Mouse (Mus musculus) hindlimb bud, embryonic 11.5 days (tissue): Measurements from ENCODE around the gene Samsn1.

Experiments used
- DNase-seq: peaks from one replicate; pipeline ENCODE4 v3.0.0-alpha.2; 2012; ENCODE audit warnings: low read depth, low spot score; ENCODE audit errors: extremely low spot score

Samsn1 gene

DNA sequence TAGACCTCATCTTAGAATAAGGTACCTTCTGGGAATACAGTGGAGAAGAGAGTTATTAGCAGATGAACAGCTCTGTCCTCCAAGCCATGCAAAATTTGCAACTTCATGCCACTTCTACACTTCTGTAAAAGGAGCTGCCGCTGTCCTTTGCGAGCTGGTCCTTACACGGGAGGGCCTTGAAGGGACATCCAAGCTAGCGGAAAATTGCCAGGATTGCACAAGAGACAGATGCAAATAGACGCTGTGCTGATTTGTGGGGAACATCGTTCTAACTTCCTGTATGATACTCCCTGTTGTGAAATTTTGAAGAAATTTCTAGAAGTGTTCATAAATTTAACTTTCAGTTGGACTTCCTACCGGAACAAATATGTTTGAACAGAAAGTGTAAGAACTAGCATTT lies 61.0 kb downstream of the Samsn1 start:
- DNase-seq, result no peak

DNA sequence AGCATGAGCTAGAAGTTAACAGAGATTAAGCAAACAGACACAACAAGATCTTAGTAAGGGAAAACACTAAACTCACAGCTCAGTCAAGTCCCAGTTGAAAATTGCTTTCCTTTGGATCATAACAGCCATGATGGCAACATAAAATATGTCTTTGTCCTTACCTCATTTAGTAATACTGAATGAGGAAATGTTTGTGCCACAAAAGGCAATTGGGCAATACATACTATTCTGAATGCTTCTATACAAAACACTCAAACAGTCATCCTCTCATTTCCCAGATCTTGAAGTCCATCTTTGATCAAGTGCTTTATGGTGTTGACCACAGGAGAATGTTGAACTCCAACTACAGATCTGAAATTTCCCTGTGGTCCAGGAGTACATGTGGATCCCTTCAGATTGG lies 88.7 kb downstream of the Samsn1 start:
- DNase-seq, result no peak

DNA sequence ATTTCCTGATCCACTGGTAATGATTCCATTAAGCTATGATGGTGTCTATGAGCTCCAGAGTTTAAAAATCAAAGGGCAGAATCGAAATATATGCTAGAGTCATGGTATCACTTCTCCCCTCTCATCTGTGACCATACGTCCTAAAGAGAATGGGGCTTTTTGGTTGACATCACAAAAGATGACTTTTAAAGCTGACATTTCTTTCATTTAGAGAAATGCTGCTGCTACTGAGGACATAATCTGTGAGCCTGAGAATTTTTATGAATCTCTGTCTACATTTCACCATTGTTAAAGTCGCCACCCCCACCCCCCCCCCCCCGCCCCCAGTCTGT lies 91.9 kb downstream of the Samsn1 start:
- no peak for DNase-seq

DNA sequence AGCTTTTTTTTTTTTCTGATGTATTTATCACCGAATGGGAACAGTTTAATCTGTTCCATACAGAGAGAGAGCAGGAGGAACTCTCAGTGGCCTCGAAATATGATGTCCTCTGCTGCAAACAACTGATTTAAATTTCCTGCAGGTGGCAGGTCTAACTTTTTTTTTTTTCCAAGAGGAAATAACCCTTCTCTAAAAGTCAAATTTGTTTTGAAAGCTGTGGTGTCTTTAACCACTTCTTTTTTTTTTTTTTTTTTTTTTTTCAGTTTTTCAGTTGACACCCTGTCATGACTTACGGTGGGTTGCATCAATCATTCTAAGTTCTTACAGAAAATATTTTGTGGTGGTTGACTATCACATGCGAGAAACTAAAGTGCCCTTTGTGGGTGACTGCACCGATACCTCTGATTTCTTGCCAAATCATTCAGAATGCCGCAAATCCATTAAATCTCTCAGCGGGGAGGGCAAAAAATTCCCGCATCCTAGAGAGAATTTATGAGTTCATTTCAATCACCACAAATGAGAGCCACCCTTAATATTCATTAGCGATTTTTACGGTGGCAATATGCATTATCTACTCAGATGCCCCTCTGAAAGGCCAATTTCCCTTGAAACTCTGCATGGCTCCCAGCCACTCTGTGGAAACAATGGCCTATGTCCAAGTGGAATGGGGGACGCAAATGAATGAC lies 92.4 kb downstream of the Samsn1 start:
- no peak for DNase-seq

DNA sequence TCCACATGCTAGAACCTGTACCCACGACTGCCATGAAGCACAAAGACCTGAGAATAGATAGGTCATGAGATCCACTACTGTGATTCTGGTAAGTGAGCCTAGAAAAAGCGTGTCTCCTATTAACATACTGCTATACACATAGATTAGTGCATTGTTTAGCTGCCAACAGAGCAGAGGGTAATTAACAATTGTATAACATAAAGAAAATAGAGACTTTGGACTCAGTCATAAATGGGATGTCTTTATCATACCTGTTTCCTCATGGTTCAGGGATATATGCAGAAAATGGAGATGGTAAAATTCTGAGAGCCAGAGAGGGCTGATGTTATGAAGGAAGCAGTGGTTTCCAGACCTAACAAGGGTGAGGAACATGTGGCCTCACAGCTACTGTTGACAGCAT lies 95.6 kb downstream of the Samsn1 start:
- no peak for DNase-seq

DNA sequence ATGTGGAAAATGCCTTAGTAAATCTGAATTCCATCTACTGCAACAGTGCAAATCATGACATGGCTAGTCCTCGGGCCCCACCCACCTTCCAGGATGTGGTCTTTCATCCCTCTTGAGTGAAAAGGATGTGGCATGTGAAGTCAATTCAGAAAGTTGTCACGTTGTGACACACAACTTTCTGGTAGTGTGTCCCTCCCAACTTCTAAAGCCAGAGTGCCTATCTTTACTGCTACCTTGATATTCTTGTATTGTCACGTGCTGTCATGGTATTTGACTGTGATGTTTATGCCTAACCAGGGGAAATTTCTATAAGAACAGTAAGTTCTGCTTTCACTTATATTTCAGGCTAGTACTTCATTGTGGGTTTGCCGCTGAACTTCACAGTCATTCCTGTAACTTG lies 101.2 kb downstream of the Samsn1 start:
- no peak for DNase-seq

DNA sequence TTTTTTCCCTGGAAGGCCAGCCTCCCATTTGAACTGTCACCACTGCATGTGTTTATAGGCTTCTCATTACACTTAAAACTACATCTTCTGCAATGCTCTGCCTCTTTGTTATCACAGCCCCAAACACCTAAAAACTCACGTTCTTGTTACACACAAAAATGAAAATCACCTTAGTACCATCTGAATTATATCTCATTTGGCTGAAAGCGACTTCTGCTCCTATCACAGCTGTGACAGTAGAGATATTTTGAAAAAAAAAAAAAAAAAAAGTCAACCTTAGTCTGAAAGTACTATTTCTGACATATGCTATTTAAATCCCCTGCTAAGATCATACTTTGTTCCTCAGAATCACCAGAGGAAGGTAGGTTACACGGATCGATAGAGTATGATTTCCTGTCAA lies 102.8 kb downstream of the Samsn1 start:
- DNase-seq, result no peak

DNA sequence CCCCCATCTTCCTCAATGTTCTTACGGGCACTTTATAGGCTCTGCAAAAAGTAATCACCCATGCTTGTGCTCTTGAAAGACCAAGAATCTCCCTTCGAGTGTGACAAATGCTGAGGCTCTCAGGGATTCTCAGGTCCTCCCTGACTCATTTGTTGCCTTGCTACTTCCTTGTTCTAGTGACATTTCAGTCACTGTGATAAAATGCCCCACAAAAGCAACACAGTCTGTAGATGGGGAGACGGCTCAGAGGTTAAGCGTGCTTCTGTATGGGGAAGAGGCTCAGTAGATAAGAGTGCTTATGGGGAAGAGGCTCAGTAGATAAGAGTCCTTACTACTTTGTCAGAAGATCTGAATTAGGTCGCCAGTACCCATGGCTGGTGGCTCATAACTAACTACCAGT lies 104.4 kb downstream of the Samsn1 start:
- DNase-seq, result no peak

DNA sequence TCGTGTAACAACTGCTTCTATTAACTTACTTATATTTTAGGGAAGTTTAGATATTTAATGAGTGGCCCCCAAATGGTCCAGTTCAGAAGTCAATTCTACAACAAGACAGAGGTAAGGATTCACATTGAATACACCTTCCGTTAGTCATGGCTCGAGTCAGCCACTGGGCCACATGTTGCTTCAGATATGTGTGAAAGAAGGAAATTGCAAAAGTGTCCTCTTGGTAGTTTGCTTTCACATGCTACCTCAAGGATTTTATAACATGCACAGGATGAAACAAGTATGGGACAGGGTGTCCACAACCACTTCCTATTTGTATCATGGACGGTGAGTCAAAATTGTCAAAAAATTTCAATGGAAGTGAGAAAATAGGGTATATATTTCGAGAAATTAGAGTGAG lies 110.0 kb downstream of the Samsn1 start:
- DNase-seq, result no peak

DNA sequence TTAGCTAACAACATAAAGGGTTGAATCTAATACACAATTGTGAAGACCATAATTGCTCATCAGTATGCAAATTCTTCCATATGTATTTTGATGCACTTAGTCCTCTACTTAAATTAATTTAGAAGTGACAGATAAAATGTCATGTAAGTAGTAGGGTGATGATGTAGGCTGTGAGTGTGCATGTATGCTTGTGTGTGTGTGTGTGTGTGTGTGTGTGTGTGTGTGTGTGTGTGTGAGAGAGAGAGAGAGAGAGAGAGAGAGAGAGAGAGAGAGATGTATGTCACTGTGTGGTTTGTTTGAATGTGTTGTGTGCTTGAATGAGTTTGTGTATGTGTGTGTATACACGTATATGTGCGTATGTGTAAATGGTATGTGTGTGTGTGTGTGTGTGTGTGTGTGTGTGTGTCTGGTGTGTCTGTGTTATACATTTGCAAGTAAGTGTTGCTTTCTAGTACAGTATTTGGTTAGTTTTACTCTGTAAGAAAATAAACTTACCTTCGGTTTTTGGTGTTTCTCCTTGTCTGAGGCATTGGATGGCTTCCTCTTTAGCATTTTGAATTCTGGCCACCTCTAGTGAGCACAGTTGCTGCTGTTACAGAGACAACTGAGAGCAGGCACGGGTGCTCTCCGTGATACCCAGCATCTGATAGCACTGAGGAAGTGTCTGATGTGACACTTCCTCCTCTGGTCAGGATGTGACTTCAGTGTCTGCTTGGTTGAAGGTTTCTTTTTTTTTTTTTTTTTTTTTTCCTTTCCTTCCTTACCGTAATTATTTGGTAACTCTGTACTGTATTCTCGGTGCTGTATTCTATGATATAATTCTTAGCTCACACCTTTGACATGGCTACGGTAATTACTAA lies 113.2 kb downstream of the Samsn1 start:
- DNase-seq, result no peak

DNA sequence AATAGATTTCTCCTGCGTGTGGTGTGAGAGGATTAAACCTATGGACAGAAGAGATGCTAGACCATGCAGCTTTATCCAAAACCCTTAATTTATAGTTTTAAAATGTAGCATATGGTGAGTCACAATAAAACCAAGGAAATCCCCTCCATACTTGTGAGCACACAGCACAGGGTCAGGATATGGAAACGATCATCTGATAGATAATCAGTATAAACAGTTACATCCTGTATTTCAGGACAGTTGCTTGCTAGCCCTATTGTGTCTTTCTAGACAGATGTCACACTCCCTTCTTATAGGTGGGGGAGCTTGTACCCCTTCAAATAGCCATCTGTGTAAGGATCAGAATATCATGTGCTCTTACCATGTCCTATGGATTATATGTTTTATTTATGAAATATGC lies 115.3 kb downstream of the Samsn1 start:
- DNase-seq, result no peak

DNA sequence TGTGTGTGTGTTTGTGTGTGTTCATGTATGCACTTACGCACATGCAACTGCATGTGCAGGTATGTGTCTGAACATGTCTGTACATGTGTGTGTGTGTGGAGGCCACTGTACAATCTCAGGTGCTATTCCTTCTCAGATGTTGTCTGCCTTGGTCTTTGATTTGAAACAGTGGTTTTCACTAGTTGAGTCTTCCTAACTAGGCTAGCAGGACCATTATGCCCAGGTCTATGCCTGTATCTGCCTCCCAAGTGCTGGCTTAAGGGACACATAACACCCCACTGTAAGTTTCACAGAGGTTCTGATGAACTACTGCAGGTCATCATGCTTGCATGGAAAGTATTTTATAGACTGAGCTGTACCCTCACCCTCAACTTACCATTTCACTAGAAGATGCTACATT lies 115.8 kb downstream of the Samsn1 start:
- no peak for DNase-seq

DNA sequence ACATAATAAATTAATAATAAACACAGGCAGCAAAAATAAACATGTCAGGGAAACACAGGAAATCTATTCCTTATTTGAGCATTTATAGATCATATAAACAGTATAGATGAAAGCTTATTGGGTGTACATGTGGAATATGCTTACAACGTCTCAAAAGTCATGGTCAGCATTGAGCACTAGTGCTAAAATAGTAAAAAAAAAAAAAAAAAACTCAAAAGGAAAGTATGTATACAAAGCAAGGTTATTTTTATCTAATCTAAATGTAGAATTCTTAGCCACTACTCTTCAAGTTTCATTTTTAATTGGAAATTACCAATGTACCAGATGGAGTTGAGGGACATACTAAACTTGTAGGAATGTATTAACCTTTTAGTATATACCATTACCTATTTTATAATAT lies 116.8 kb downstream of the Samsn1 start:
- DNase-seq, result no peak

DNA sequence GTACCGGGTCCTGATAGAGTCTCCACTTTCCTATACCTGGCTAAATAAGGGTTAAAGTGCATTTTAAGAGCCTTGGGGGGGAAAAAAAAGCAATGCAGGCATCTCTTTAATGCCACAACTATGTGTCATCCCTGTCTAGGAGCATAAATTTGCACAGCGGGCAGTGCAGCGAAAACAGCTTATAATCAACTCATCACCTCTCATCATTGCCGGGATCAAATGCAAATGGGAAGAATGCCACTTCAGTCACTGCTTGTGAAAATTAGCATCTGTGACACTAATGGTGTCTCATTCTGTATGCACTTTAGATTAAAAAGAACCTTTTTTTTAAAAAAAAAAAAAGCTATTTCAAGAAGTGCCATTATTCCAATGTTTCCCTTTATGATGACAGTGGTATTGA lies 118.0 kb downstream of the Samsn1 start:
- DNase-seq, result no peak

DNA sequence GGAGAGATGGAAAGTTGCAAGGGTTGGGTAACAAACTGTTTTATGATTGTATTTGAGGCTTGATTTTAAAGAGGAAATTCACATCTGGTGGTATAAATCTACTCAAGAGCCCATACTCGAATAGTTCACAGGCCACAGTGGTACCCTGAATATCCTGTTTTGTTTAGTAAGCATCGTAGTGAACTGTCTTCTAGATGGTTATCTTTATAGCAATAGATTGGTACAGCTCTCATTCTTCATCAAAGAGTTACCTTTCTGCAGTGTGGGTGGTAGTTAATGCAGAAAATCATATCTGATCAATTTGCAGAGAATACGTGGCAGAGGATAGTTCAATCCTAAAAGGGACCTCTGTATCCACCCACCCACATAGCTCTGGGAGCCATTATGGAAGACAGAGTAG lies 119.1 kb downstream of the Samsn1 start:
- no peak for DNase-seq

DNA sequence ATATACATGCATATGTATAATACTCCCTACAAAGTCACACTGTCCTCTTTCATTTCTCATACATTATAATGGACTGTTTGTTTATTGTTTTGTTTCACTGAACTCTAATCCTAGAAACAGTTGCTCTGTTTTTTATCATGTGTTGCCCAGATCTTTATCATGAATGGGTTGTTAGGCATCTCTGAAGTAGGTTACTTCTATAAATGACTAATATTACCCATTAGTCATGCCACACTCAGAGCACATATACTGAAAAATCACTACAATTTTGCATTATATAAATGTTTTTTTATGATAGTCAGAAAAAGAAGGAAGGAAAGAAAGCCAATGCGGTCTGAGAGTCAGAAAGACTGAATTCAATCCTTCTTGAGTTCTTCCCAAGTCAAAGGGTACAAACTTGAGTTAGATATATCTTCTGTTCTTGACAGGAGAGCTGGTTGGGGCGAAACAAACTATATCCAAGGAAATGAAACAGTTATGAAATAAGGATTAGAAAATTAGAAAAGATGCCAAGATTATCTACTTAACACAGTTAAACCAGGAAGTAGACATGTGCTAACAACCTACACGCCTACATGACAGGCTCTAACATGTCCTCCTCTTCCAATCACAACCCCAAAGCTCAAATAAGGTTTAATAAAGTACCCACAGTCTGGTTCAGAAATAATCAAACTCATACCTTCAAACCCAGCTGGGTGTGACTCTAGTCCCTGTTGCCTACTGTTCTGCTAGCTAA lies 122.0 kb downstream of the Samsn1 start:
- DNase-seq, result no peak

DNA sequence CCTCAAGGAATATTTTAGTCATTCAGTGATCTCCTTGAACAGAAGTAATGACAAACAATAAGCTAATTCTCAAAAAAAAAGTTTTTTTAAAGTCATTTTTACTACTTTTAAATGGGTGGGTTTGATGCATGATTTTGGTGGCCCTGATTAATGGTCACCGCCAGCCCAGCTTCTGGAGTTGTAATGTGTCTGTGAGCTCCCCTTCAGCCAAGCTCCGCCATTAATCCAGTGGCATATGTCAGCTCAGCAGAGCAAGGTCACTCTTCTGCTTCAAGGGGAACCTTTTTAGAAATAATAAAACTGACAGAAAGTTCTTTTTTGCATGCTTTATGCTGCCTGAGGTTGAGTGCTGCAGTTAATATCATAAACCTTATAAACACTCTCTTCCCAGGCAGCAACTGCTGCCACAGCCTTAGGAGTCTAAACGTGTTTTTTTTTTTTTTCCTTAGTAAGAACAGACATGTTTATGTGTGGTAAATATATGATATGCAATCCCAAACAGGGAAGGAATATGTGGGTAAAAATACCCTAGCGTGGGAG lies 124.2 kb downstream of the Samsn1 start:
- peak; percentile 2 for DNase-seq

DNA sequence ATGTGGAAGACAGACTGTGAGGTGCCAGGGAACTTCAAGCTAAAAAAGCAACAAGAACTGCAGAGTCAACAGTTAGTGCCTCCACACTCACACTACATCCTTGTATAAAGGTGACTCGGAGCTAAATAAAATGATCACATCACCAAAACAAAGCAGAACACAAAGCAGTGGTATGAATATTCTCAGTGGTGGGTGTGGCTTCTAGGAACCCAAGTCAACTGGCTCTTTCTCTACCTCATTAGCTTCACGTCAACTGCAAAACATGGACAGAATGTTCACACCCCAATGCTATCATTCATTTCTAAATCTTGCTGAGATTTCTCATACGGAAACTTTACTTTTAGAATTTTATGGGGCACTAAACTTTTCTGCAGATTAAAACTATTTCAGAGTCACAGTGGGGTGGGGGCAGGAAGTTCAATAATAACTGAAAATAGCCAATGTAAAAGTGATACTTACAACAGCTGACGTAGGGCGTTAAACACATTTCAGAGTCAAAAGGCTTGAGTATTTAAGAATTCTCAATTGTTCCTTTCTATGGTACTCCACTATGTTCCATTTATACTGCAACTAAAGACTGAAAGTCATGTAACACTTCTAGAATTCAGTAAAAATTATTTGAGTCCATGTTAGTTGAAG lies 127.7 kb downstream of the Samsn1 start:
- DNase-seq, result no peak

DNA sequence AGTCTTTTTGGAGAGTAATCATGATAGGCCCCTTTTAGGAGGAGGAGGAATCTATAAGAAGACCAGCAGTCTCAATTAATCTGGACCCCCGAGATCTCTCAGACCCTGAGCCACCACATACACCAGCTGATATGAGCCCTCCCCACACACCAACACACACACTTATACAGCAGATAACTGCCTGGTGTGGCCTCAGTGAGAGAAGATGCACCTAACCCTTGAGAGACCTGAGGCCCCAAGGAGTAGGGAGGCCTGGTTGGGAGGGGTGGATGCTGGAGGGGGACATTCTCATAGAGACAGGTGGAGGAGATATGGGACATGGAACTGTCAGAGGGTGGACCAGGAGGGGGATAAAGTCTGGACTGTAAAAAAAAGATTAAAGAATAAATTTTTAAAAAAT lies 128.6 kb downstream of the Samsn1 start:
- DNase-seq, result no peak

DNA sequence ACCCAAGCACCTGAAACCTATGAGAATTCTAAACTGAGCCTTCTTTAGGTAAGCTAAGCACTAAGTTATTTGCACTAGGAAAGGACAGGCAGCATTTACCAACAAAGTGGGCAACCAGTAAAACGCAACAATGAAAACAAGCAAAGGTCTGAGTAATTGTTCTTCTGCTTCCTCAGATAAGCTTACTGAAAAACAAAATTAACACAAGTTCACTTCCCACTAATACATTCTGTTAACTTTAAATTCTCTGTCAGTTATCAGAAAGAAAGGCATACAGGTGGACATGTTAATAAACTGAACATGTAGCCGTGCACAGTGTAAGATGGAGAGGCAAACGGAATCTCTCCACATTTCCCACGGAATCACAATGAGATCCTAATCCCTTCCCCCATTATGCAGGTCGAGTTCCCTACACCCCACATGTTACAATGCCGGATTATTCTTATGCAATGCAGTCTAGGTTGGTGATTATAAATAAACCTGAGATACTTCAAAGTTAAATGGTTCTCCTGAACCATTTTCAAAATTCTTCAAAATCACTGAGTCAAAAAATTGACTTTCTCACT lies 132.9 kb downstream of the Samsn1 start:
- no peak for DNase-seq

DNA sequence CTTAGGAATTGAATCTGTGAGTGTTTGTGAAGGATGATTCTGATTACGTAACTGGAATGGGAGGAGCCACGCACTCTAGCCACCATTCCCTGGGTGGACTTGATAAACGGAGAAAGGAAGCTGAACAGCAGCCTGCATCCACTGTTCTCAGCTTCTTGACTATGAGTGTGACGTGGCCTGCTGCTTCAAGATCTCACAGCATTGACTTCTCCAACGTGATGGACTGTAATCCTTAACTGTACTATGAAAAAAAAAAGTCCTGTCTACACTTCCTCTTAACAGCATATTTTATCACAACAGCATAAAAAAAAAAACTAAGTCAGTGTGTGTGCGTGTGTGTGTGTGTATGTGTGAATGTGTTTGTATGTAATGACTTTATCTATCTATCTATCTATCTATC lies 134.9 kb downstream of the Samsn1 start:
- no peak for DNase-seq
